Mouse (Mus musculus) activated CD4-positive, CD25-positive, alpha-beta regulatory T cell, adult 4 months (primary cell): Measurements from ENCODE around the gene Dnajc6. TPM values are rescaled to one million over a fixed set of nuclear protein-coding genes. Genes with fewer than 3 reads are reported as not detected.

Source experiments
- polyA plus RNA-seq, 2 experiments: library from polyadenylated mRNA; unstranded; fragments of 100-300 nt; shearing (Covaris generic); gene quantifications; one replicate each; pipeline ENCODE4 v1.2.1; 2017

Dnajc6 gene
- polyA plus RNA-seq, 2 experiments from 2014 or later = 1.8 to 1.9 TPM

Other genes with a start within 250 kb of the Dnajc6 start
- gene Jak1, start 231.4 kb upstream of the Dnajc6 start, polyA plus RNA-seq = 100 to 1,000 TPM; 332 to 339 TPM
- gene Ak4, start 77.4 kb upstream of the Dnajc6 start, polyA plus RNA-seq = under 1 TPM in 1 of 2 experiments, not detected in 1; 0.59 TPM
- 10 to 100 TPM; 79.9 to 85.9 TPM for gene Leprot, start 151.1 kb downstream of the Dnajc6 start, polyA plus RNA-seq
- gene Lepr, start 220.8 kb downstream of the Dnajc6 start, polyA plus RNA-seq = 1 to 10 TPM in 1 of 2 experiments, not detected in 1; 1.2 TPM